Mouse (Mus musculus): ENCODE data around the gene Brd2. TPM values are rescaled to one million over a fixed set of nuclear protein-coding genes. Genes with fewer than 3 reads are reported as not detected.

Gene Brd2
- polyA plus RNA-seq, 1 experiment from 2014 or later: 74.9 TPM

- no peaks in the 10 kb centered on the region for H3K9me3 ChIP-seq (ENCODE audit: control insufficient read depth, low read length)
- H3K4me1 ChIP-seq (ENCODE audit: control insufficient read depth in 2 of 2, insufficient read depth in 2 of 2, low read length in 2 of 2): no peaks in the 10 kb centered on the region
- no peak overlapping the region for H3K9ac ChIP-seq (ENCODE audit: low read length)
- H3K36me3 ChIP-seq (ENCODE audit: control insufficient read depth, insufficient read depth, low read length): peaks cover 54% of the 10 kb centered on the region
- no peak overlapping the region for H3K4me3 ChIP-seq (ENCODE audit: control insufficient read depth in 1 of 2, insufficient read depth in 1 of 2, low read depth in 1 of 2, low read length in 2 of 2)
- 73% methylated on average over 14 of the region's 14 CpGs for WGBS
- H3K4me2 ChIP-seq (ENCODE audit: low read length): no peak overlapping the region
- no peaks in the 10 kb centered on the region for H3K27me3 ChIP-seq (ENCODE audit: control insufficient read depth, insufficient read depth, low read length)
- no peak for ATAC-seq (ENCODE audit: insufficient number of reproducible peaks, insufficient read depth, low FRiP score, low read depth)
- no peak overlapping the region for H3K27ac ChIP-seq (replicated peaks in 1 of 2; ENCODE audit: control insufficient read depth in 1 of 2, insufficient read depth in 1 of 2, low read depth in 2 of 2, low read length in 2 of 2)
Measured at GRCm38 (mm10) chr17:34109038-34109805, 13.2 kb downstream of the Brd2 start.

- ATAC-seq (ENCODE audit: insufficient number of reproducible peaks, insufficient read depth, low FRiP score, low read depth): no peak
- H3K4me1 ChIP-seq (ENCODE audit: control insufficient read depth in 2 of 2, insufficient read depth in 2 of 2, low read length in 2 of 2): no peaks in the 10 kb centered on the region
- H3K9ac ChIP-seq (ENCODE audit: low read length): no peak overlapping the region
- no peak overlapping the region for H3K4me3 ChIP-seq (ENCODE audit: control insufficient read depth in 1 of 2, insufficient read depth in 1 of 2, low read depth in 1 of 2, low read length in 2 of 2)
- peaks cover 46% of the 10 kb centered on the region for H3K36me3 ChIP-seq (ENCODE audit: control insufficient read depth, insufficient read depth, low read length)
- no peak overlapping the region for H3K27ac ChIP-seq (replicated peaks in 1 of 2; ENCODE audit: control insufficient read depth in 1 of 2, insufficient read depth in 1 of 2, low read depth in 2 of 2, low read length in 2 of 2)
- WGBS: 85% methylated on average over 5 of the region's 6 CpGs
- H3K27me3 ChIP-seq (ENCODE audit: control insufficient read depth, insufficient read depth, low read length): no peaks in the 10 kb centered on the region
- no peaks in the 10 kb centered on the region for H3K9me3 ChIP-seq (ENCODE audit: control insufficient read depth, low read length)
- no peak overlapping the region for H3K4me2 ChIP-seq (ENCODE audit: low read length)
Measured at GRCm38 (mm10) chr17:34108460-34108859, 14.0 kb downstream of the Brd2 start.

- WGBS: 79% methylated on average over 7 of the region's 7 CpGs
- H3K4me2 ChIP-seq (ENCODE audit: low read length): no peak overlapping the region
Measured at GRCm38 (mm10) chr17:34107109-34107867, 15.1 kb downstream of the Brd2 start.

GRCm38 (mm10) chr17:34106555-34106954 is 15.9 kb downstream of the Brd2 start:
- ATAC-seq (ENCODE audit: insufficient number of reproducible peaks, insufficient read depth, low FRiP score, low read depth): no peak
- Histone ChIP-seq H3K9ac (ENCODE audit: low read length) (no peak overlapping the region), H3K27me3 (ENCODE audit: control insufficient read depth, insufficient read depth, low read length) (no peaks in the 10 kb centered on the region), H3K4me3 (ENCODE audit: control insufficient read depth in 1 of 2, insufficient read depth in 1 of 2, low read depth in 1 of 2, low read length in 2 of 2) (no peak overlapping the region), H3K4me1 (ENCODE audit: control insufficient read depth in 2 of 2, insufficient read depth in 2 of 2, low read length in 2 of 2) (no peaks in the 10 kb centered on the region), H3K4me2 (ENCODE audit: low read length) (no peak overlapping the region), H3K27ac (replicated peaks in 1 of 2; ENCODE audit: control insufficient read depth in 1 of 2, insufficient read depth in 1 of 2, low read depth in 2 of 2, low read length in 2 of 2) (no peak overlapping the region), H3K9me3 (ENCODE audit: control insufficient read depth, low read length) (no peaks in the 10 kb centered on the region), H3K36me3 (ENCODE audit: control insufficient read depth, insufficient read depth, low read length) (peaks cover 27% of the 10 kb centered on the region)
- WGBS: 79% methylated on average over 7 of the region's 7 CpGs

More at GRCm38 (mm10) chr17:34107109-34107867, 15.1 kb downstream of the Brd2 start:
- H3K4me3 ChIP-seq (ENCODE audit: control insufficient read depth in 1 of 2, insufficient read depth in 1 of 2, low read depth in 1 of 2, low read length in 2 of 2): no peak overlapping the region
- H3K27me3 ChIP-seq (ENCODE audit: control insufficient read depth, insufficient read depth, low read length): no peaks in the 10 kb centered on the region
- no peak overlapping the region for H3K27ac ChIP-seq (replicated peaks in 1 of 2; ENCODE audit: control insufficient read depth in 1 of 2, insufficient read depth in 1 of 2, low read depth in 2 of 2, low read length in 2 of 2)
- no peaks in the 10 kb centered on the region for H3K9me3 ChIP-seq (ENCODE audit: control insufficient read depth, low read length)
- H3K36me3 ChIP-seq (ENCODE audit: control insufficient read depth, insufficient read depth, low read length): peaks cover 34% of the 10 kb centered on the region
- no peaks in the 10 kb centered on the region for H3K4me1 ChIP-seq (ENCODE audit: control insufficient read depth in 2 of 2, insufficient read depth in 2 of 2, low read length in 2 of 2)
- no peak overlapping the region for H3K9ac ChIP-seq (ENCODE audit: low read length)
- no peak for ATAC-seq (ENCODE audit: insufficient number of reproducible peaks, insufficient read depth, low FRiP score, low read depth)

- Histone ChIP-seq H3K9ac (ENCODE audit: low read length) (no peak overlapping the region), H3K4me3 (ENCODE audit: control insufficient read depth in 1 of 2, insufficient read depth in 1 of 2, low read depth in 1 of 2, low read length in 2 of 2) (no peak overlapping the region), H3K4me2 (ENCODE audit: low read length) (no peak overlapping the region), H3K36me3 (ENCODE audit: control insufficient read depth, insufficient read depth, low read length) (peaks cover 10% of the 10 kb centered on the region), H3K27me3 (ENCODE audit: control insufficient read depth, insufficient read depth, low read length) (no peaks in the 10 kb centered on the region), H3K4me1 (ENCODE audit: control insufficient read depth in 2 of 2, insufficient read depth in 2 of 2, low read length in 2 of 2) (no peaks in the 10 kb centered on the region), H3K9me3 (ENCODE audit: control insufficient read depth, low read length) (no peaks in the 10 kb centered on the region), H3K27ac (replicated peaks in 1 of 2; ENCODE audit: control insufficient read depth in 1 of 2, insufficient read depth in 1 of 2, low read depth in 2 of 2, low read length in 2 of 2) (no peak overlapping the region)
- WGBS: 75% methylated on average over 9 of the region's 9 CpGs
- no peak for ATAC-seq (ENCODE audit: insufficient number of reproducible peaks, insufficient read depth, low FRiP score, low read depth)
Measured at GRCm38 (mm10) chr17:34104804-34105203, 17.6 kb downstream of the Brd2 start.

- no peaks in the 10 kb centered on the region for H3K36me3 ChIP-seq (ENCODE audit: control insufficient read depth, insufficient read depth, low read length)
- no peak for ATAC-seq (ENCODE audit: insufficient number of reproducible peaks, insufficient read depth, low FRiP score, low read depth)
- H3K4me3 ChIP-seq (ENCODE audit: control insufficient read depth in 1 of 2, insufficient read depth in 1 of 2, low read depth in 1 of 2, low read length in 2 of 2): no peak overlapping the region
- H3K9me3 ChIP-seq (ENCODE audit: control insufficient read depth, low read length): no peaks in the 10 kb centered on the region
- 72% methylated on average over 6 of the region's 6 CpGs for WGBS
- H3K9ac ChIP-seq (ENCODE audit: low read length): no peak overlapping the region
- no peaks in the 10 kb centered on the region for H3K27me3 ChIP-seq (ENCODE audit: control insufficient read depth, insufficient read depth, low read length)
- peaks cover 5 to 6% of the 10 kb centered on the region in 2 experiments; a peak in 1 of 4 replicates for H3K4me1 ChIP-seq (ENCODE audit: control insufficient read depth in 2 of 2, insufficient read depth in 2 of 2, low read length in 2 of 2)
- H3K4me2 ChIP-seq (ENCODE audit: low read length): no peak overlapping the region
- H3K27ac ChIP-seq (replicated peaks in 1 of 2; ENCODE audit: control insufficient read depth in 1 of 2, insufficient read depth in 1 of 2, low read depth in 2 of 2, low read length in 2 of 2): no peak overlapping the region
Measured at GRCm38 (mm10) chr17:34102831-34103230, 19.6 kb downstream of the Brd2 start.

GRCm38 (mm10) chr17:34101604-34102032 is 20.8 kb downstream of the Brd2 start:
- no peaks in the 10 kb centered on the region for H3K9me3 ChIP-seq (ENCODE audit: control insufficient read depth, low read length)
- WGBS: 6% methylated on average over 12 of the region's 12 CpGs
- H3K4me2 ChIP-seq (ENCODE audit: low read length): peak overlapping the region; percentile 51
- H3K36me3 ChIP-seq (ENCODE audit: control insufficient read depth, insufficient read depth, low read length): no peaks in the 10 kb centered on the region
- peak overlapping the region in 1 of 2 experiments; percentile 19; a peak in 2 of 4 replicates for H3K4me3 ChIP-seq (ENCODE audit: control insufficient read depth in 1 of 2, insufficient read depth in 1 of 2, low read depth in 1 of 2, low read length in 2 of 2)
- H3K27me3 ChIP-seq (ENCODE audit: control insufficient read depth, insufficient read depth, low read length): no peaks in the 10 kb centered on the region
- ATAC-seq (ENCODE audit: insufficient number of reproducible peaks, insufficient read depth, low FRiP score, low read depth): peak; percentile 70
- peaks cover 5 to 6% of the 10 kb centered on the region in 2 experiments; a peak in 1 of 4 replicates for H3K4me1 ChIP-seq (ENCODE audit: control insufficient read depth in 2 of 2, insufficient read depth in 2 of 2, low read length in 2 of 2)
- no peak overlapping the region for H3K9ac ChIP-seq (ENCODE audit: low read length)
- no peak overlapping the region for H3K27ac ChIP-seq (replicated peaks in 1 of 2; ENCODE audit: control insufficient read depth in 1 of 2, insufficient read depth in 1 of 2, low read depth in 2 of 2, low read length in 2 of 2)
